Mouse (Mus musculus): ENCODE data around the gene Ice2.

The Ice2 gene

GRCm38 (mm10) chr9:69397432-69397759 lies 310 bp upstream of the Ice2 start:
- in situ Hi-C loops (cut with MboI; ENCODE audit: low sequenced_read_pairs) = no loop called here

- in situ Hi-C loops (cut with MboI; ENCODE audit: low sequenced_read_pairs) = no loop called here
These were observed 746 bp downstream of the Ice2 start for GRCm38 (mm10) chr9:69398453-69398850.

GRCm38 (mm10) chr9:69404671-69405070 lies 7.0 kb downstream of the Ice2 start:
- in situ Hi-C loops (cut with MboI; ENCODE audit: low sequenced_read_pairs) = no loop called here

GRCm38 (mm10) chr9:69419476-69419875 lies 21.8 kb downstream of the Ice2 start:
- in situ Hi-C loops (cut with MboI; ENCODE audit: low sequenced_read_pairs) = no loop called here

GRCm38 (mm10) chr9:69430531-69430930 lies 32.8 kb downstream of the Ice2 start:
- in situ Hi-C loops (cut with MboI; ENCODE audit: low sequenced_read_pairs) = no loop called here

GRCm38 (mm10) chr9:69431863-69432555 lies 34.3 kb downstream of the Ice2 start:
- in situ Hi-C loops (cut with MboI; ENCODE audit: low sequenced_read_pairs) = no loop called here

GRCm38 (mm10) chr9:69435194-69435593 lies 37.5 kb downstream of the Ice2 start:
- in situ Hi-C loops (cut with MboI; ENCODE audit: low sequenced_read_pairs) = no loop called here

GRCm38 (mm10) chr9:69435662-69436061 lies 38.0 kb downstream of the Ice2 start:
- in situ Hi-C loops (cut with MboI; ENCODE audit: low sequenced_read_pairs) = no loop called here

- in situ Hi-C loops (cut with MboI; ENCODE audit: low sequenced_read_pairs) = no loop called here
These were observed 42.2 kb downstream of the Ice2 start for GRCm38 (mm10) chr9:69439805-69440357.

- in situ Hi-C loops (cut with MboI; ENCODE audit: low sequenced_read_pairs) = no loop called here
These were observed 44.8 kb downstream of the Ice2 start for GRCm38 (mm10) chr9:69442471-69443038.

- in situ Hi-C loops (cut with MboI; ENCODE audit: low sequenced_read_pairs) = no loop called here
These were observed 45.5 kb downstream of the Ice2 start for GRCm38 (mm10) chr9:69443203-69443602.

GRCm38 (mm10) chr9:69448801-69449200 lies 51.1 kb downstream of the Ice2 start:
- in situ Hi-C loops (cut with MboI; ENCODE audit: low sequenced_read_pairs) = no loop called here

- in situ Hi-C loops (cut with MboI; ENCODE audit: low sequenced_read_pairs) = loop anchor here (25.0 kb wide), 1 partner anchor 1438 kb away; no protein-coding TSS in a partner anchor
These were observed 52.9 kb downstream of the Ice2 start for GRCm38 (mm10) chr9:69450636-69451035.

- in situ Hi-C loops (cut with MboI; ENCODE audit: low sequenced_read_pairs) = loop anchor here (25.0 kb wide), 1 partner anchor 1440 kb away; no protein-coding TSS in a partner anchor
These were observed 54.4 kb downstream of the Ice2 start for GRCm38 (mm10) chr9:69451886-69452810.

- in situ Hi-C loops (cut with MboI; ENCODE audit: low sequenced_read_pairs) = loop anchor here (25.0 kb wide), 1 partner anchor 1441 kb away; no protein-coding TSS in a partner anchor
These were observed 55.6 kb downstream of the Ice2 start, which contains the start of gene Anxa2 for GRCm38 (mm10) chr9:69453066-69453900. Gene Anxa2, plus strand, starts transcription at chr9:69453620.

GRCm38 (mm10) chr9:69453901-69454666 lies 56.4 kb downstream of the Ice2 start:
- in situ Hi-C loops (cut with MboI; ENCODE audit: low sequenced_read_pairs) = loop anchor here (25.0 kb wide), 1 partner anchor 1442 kb away; no protein-coding TSS in a partner anchor

GRCm38 (mm10) chr9:69454691-69455090 lies 57.0 kb downstream of the Ice2 start:
- in situ Hi-C loops (cut with MboI; ENCODE audit: low sequenced_read_pairs) = loop anchor here (25.0 kb wide), 1 partner anchor 1442 kb away; no protein-coding TSS in a partner anchor

GRCm38 (mm10) chr9:69455391-69455790 lies 57.7 kb downstream of the Ice2 start:
- in situ Hi-C loops (cut with MboI; ENCODE audit: low sequenced_read_pairs) = loop anchor here (25.0 kb wide), 1 partner anchor 1443 kb away; no protein-coding TSS in a partner anchor

- in situ Hi-C loops (cut with MboI; ENCODE audit: low sequenced_read_pairs) = loop anchor here (25.0 kb wide), 1 partner anchor 1444 kb away; no protein-coding TSS in a partner anchor
These were observed 58.8 kb downstream of the Ice2 start for GRCm38 (mm10) chr9:69456406-69457075.
